ENCODE assay signal across 23 mouse cellular contexts in genomic region chr11:96363807-96364206, GRCm38 (mm10). TPM values are rescaled to one million over a fixed set of nuclear protein-coding genes. Genes with fewer than 3 reads are reported as not detected.
DNase-seq lines count a peak whose midpoint lies in the region; ATAC-seq lines count a peak whose summit lies in the region.
"Had no signal": no experiment of that assay in that cellular context is flagged by ENCODE, and none has a peak within 500 bp of the region (broad histone marks: within the 10 kb centered on the region; RNA-seq: fewer than 3 reads in every experiment).

No protein-coding gene starts in this region.

- H3K36me3 ChIP-seq in kidney, embryonic 16.5 days (ENCODE audit: insufficient read depth, low read length) = no peaks in the 10 kb centered on the region
- H3K36me3 ChIP-seq: limb, embryonic 15.5 days; lung, embryonic 15.5 days; neural tube, embryonic 13.5 days had no signal

- peaks cover 34% of the 10 kb centered on the region for H3K4me1 ChIP-seq in kidney, embryonic 16.5 days (ENCODE audit: insufficient read depth, low read length)

- H3K9me3 ChIP-seq in kidney, embryonic 16.5 days (ENCODE audit: low read length) = no peaks in the 10 kb centered on the region
- H3K9me3 ChIP-seq: limb, embryonic 15.5 days; lung, embryonic 15.5 days; neural tube, embryonic 13.5 days had no signal

- peak; percentile 88 for ATAC-seq in kidney, embryonic 16.5 days (ENCODE audit: low FRiP score, low TSS enrichment)
- ATAC-seq in erythroid progenitor cell, adult 5-6 weeks (replicated peaks; ENCODE audit: low FRiP score, poor library complexity, severe bottlenecking) = no peak
- ATAC-seq: hindbrain, embryonic 16.5 days had no signal

- H3K4me2 ChIP-seq in kidney, embryonic 16.5 days (replicated peaks; ENCODE audit: low read depth, low read length) = no peak overlapping the region
- H3K4me2 ChIP-seq: limb, embryonic 15.5 days; lung, embryonic 15.5 days; neural tube, embryonic 13.5 days had no signal

- H3K27ac ChIP-seq in kidney, embryonic 16.5 days (ENCODE audit: low read length) = no peak overlapping the region
- H3K27ac ChIP-seq: limb, embryonic 15.5 days; lung, embryonic 15.5 days; neural tube, embryonic 13.5 days had no signal

- H3K9ac ChIP-seq in kidney, embryonic 16.5 days (replicated peaks; ENCODE audit: low read length) = no peak overlapping the region
- H3K9ac ChIP-seq: limb, embryonic 15.5 days; lung, embryonic 15.5 days; neural tube, embryonic 13.5 days had no signal

- peak; percentile 77 for DNase-seq in embryo, embryonic 10 days (ENCODE audit: low spot score)
- DNase-seq in embryo, embryonic 11 days = no peak
- DNase-seq in testis, postnatal 10 days (ENCODE audit: low spot score) = peak; percentile 35
- no peak for DNase-seq in testis, postnatal 14 days (ENCODE audit: low spot score)
- no peak for DNase-seq in layer of hippocampus, postnatal 14 days (ENCODE audit: low spot score in 2 of 2)
- no peak for DNase-seq in thymus, postnatal 4 days
- DNase-seq: adrenal gland, postnatal 14 days; cerebellum, adult 2 months; gastrocnemius, postnatal 10 days; heart, postnatal 10 days; layer of hippocampus, adult 9-11 months had no signal

- peaks cover 23% of the 10 kb centered on the region for H3K27me3 ChIP-seq in kidney, embryonic 16.5 days (ENCODE audit: insufficient read depth, low read length)

- no peak overlapping the region for H3K4me3 ChIP-seq in kidney, embryonic 16.5 days (ENCODE audit: low read length)
- H3K4me3 ChIP-seq: limb, embryonic 15.5 days; lung, embryonic 15.5 days; neural tube, embryonic 13.5 days had no signal

- WGBS in kidney, embryonic 16.5 days = 5% methylated on average over 5 of the region's 5 CpGs

RNA-seq across cellular contexts. Expression of gene Hoxb1, which starts 1.7 kb away (rescaled TPM):
- 0.08 and 0.12 TPM in 2 replicates for polyA plus RNA-seq in kidney, embryonic 16.5 days (2015; fragmentation: Nextera tagmentation; extraction: Ambion mirVana)
- not detected in 2 replicates for total RNA-seq in erythroid progenitor cell, adult 5-6 weeks (2015; ENCODE audit: low replicate concordance)
- not detected in 2 replicates for total RNA-seq in erythroid progenitor cell, adult 5-6 weeks (2017; ENCODE audit: low replicate concordance)
- total RNA-seq in layer of hippocampus, postnatal 14 days (2021) = not detected
- total RNA-seq: adrenal gland, postnatal 14 days; gastrocnemius, postnatal 10 days; heart, adult 8-10 months; heart, postnatal 10 days; left cerebral cortex, postnatal 14 days; megakaryocyte, adult 5-6 weeks; midbrain, postnatal 0 days had no signal
- polyA plus RNA-seq: cerebellum, adult 2 months; cortical plate, adult 2 months; limb, embryonic 15.5 days; lung, embryonic 15.5 days; midbrain, postnatal 0 days; testis, adult 2 months had no signal

RNA-seq across cellular contexts. Expression of gene Hoxb2, which starts 13.5 kb away (rescaled TPM):
- 34.4 and 36.1 TPM in 2 replicates for polyA plus RNA-seq in kidney, embryonic 16.5 days (2015; fragmentation: Nextera tagmentation; extraction: Ambion mirVana)
- total RNA-seq in erythroid progenitor cell, adult 5-6 weeks (2015; ENCODE audit: low replicate concordance) = not detected in 2 replicates
- total RNA-seq in erythroid progenitor cell, adult 5-6 weeks (2017; ENCODE audit: low replicate concordance) = 1.0 TPM in 1 of 2 replicates, not detected in the other
- not detected for total RNA-seq in layer of hippocampus, postnatal 14 days (2021)
- total RNA-seq: left cerebral cortex, postnatal 14 days; megakaryocyte, adult 5-6 weeks had no signal
- polyA plus RNA-seq: cortical plate, adult 2 months; midbrain, postnatal 0 days had no signal

RNA-seq across cellular contexts. Expression of gene Hoxb3, which starts 40.7 kb away (rescaled TPM):
- 3.7 and 4.3 TPM in 2 replicates for polyA plus RNA-seq in kidney, embryonic 16.5 days (2015; fragmentation: Nextera tagmentation; extraction: Ambion mirVana)
- not detected in 2 replicates for total RNA-seq in erythroid progenitor cell, adult 5-6 weeks (2015; ENCODE audit: low replicate concordance)
- not detected in 2 replicates for total RNA-seq in erythroid progenitor cell, adult 5-6 weeks (2017; ENCODE audit: low replicate concordance)
- not detected for total RNA-seq in layer of hippocampus, postnatal 14 days (2021)
- total RNA-seq: left cerebral cortex, postnatal 14 days had no signal
- polyA plus RNA-seq: cortical plate, adult 2 months; midbrain, postnatal 0 days had no signal

RNA-seq across cellular contexts. Expression of gene Hoxb4, which starts 45.7 kb away (rescaled TPM):
- polyA plus RNA-seq in kidney, embryonic 16.5 days (2015; fragmentation: Nextera tagmentation; extraction: Ambion mirVana) = 4.1 and 6.2 TPM in 2 replicates
- 1.3 TPM in 1 of 2 replicates, not detected in the other for total RNA-seq in erythroid progenitor cell, adult 5-6 weeks (2015; ENCODE audit: low replicate concordance)
- total RNA-seq in erythroid progenitor cell, adult 5-6 weeks (2017; ENCODE audit: low replicate concordance) = not detected in 2 replicates
- not detected for total RNA-seq in layer of hippocampus, postnatal 14 days (2021)
- total RNA-seq: left cerebral cortex, postnatal 14 days had no signal
- polyA plus RNA-seq: cortical plate, adult 2 months; midbrain, postnatal 0 days had no signal

Comparison
In these comparisons a context has a peak if more than half of its experiments do, and no peak if none do; other contexts are left out.
1. DNase-seq: peak in embryo, embryonic 10 days (single experiment) and testis, postnatal 10 days (single experiment); none in embryo, embryonic 11 days (single experiment), testis, postnatal 14 days (single experiment), layer of hippocampus, postnatal 14 days (0 of 2) and thymus, postnatal 4 days (single experiment).